Mouse (Mus musculus) cerebellum, adult 9-10 months (tissue): ENCODE measurements around the gene Mras.
A peak's percentile ranks its signal among the peaks of the same experiment; 100 is the strongest.

ENCODE experiments used
- DNase-seq: peaks from one replicate; pipeline ENCODE4 v3.0.0; 2022

The Mras gene

DNA sequence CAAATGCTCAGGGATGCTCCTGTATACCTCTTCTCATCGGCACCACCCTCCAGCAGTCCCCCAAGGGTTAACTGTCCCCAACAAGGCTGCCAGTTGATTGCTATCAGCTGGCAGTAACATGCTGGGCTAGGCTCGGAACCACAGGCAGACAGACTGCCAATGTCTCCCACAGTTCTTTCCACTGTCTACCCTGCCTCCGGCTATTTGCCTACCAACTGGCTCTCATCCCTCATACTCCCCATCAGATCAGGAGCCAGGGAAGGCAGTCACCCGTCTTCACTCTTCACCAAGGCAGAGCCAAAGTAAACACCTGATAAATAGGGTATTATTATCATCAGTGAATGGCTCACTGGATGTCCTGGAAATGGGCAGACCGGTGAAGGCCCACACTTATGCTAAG lies 82.4 kb downstream of the Mras start:
- no peak for DNase-seq

DNA sequence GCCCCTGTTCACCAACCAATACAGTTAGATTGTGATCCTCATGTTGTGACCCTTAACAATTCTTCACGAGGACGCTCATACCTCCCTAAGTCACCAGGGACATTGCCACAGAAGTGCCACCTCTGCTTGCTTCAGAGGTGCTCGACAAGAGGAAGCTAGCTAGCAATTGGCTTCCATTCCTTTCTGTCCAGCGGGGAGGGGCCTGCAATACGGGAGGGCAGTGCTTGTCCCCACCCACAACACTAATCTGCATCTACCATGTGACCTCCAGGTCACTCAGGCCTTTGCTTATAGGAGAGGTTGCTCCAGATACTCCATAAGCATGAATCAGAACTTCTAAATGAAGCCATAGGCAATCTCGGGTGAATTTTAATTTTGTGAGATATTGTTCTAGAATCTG lies 83.8 kb downstream of the Mras start:
- DNase-seq: no peak

DNA sequence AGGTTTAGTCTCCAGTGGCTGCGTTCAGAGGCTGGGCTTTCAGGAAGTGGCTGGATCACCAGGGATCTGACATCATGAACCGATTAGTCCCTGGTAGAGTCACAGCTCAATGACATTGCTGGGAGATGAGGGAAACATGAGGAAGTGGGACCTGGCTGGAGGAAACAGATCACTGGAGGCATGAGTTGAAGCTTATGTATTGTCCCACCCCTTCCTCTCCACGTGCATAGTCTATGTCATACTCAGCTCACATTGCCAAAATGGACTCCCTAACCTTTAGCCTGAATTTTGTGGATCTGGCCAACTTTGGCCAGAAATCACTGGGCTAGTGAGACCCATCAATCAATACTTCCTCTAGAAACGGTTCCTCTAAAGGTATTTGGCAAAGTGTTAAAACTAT lies 84.2 kb downstream of the Mras start:
- no peak for DNase-seq

DNA sequence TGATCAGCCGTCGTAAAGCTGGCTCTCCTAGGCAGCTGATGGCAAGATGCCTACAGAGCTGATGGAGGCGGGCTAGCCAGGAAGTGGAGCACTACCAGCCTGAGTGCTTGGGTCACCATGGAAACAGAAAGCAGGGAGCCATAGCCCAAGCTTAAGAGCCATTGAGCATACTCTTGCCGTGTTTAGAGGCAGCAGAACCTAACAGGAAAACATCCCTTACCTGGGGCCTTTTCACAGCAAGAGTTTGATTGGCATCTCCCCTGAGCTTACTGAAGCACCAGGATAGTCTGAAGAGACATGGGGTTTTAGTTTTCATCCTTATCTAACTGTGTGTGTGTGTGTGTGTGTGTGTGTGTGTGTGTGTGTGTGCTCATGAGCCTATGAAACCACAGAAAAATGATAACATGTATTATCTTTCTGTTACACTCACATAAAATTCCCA lies 91.8 kb downstream of the Mras start:
- DNase-seq: peak; percentile 4

DNA sequence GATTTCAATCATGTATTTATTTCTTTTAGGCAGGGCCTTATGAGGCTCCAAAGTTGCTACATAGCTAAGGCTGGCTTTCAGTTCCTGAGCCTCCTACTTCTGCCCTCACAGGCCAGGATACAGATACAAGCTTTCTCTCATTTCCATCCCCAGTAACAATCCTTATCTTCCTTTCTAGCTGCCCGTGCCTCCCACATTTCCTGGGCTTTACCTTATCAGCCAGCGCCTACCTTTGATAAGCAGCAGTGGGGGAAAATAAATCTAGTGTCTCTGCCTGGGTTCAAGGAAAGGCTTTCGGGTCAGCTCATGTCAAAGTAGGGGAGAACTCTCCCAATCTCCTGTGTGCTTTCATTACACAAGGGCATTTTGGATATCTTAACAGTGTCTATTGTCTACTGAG lies 95.6 kb downstream of the Mras start:
- DNase-seq: no peak

DNA sequence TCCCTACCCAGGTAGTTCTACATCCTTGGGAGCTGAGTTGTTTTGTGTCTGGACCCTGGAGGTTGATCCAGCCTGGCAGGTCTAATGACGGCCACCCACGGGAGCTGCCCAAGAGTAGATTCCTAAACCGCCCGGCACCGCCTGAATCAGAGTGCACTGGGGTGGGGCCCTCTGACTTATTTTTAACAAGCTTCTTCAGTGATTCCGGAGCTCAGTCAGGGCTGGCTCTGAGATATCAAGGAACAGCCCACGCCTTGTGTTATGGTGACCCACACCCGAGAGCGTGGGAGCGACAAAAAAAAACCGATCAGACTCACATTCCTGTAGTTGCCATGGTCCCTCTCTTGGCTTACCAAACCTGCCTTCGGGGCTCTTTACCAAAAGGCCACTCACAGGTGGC lies 97.1 kb downstream of the Mras start:
- DNase-seq: no peak

DNA sequence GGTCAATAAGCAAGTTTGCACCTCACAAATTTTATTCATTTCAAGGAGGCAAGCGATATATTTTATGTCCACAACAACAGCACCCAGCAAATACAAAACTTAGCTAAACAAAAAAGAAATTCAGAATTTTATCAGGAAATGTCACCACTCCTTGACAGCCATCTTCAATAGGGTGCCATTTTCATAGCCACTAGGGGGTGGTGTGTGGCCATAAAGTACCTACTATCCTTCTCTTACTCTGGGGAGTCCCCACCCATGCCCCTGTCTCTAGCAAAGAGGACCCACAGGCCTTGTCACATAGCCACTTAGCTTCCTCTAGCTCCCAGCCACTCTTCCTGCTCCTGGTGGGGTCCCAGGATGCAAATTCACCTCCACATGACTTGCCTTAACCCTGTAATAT lies 98.0 kb downstream of the Mras start:
- no peak for DNase-seq

DNA sequence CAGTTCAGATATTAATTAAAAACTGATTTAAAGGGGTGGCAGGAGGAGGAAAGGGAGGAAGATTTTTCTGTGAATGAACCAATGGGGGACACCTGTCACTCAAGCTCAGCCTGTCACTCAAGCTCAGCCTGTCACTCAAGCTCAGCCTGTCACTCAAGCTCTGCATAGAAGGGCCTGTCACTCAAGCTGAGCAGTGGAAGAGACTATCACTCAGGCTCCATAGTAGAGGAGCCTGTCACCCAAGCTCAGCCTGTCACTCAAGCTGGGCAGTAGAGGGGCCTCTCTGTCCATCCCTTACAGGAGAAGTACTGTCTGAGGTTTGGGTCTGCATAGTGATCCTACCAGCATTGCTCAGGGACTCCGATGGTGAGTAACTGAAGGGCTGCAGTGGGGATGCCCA lies 98.9 kb downstream of the Mras start:
- DNase-seq: no peak

DNA sequence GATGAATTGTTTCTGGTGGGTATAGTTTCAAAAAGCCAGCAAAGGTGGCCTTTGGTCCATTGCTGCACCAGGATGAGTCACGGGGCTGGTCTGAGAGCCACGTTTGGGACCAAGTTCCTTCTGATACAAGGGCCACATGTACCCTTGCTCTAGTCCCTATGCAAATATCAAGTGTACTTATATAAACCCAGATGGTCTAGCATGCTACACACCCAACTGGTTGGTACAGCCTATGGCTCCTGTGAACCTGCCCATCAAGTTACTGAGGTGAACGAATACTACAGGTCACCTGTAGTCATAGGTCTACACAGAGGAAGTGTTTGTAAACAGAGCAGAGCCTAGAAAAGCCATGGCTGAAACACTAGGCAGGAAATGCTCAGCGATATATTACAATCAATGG lies 100.6 kb downstream of the Mras start:
- DNase-seq: no peak
